Mouse (Mus musculus): ENCODE data around the gene Zfp704.

The Zfp704 gene

DNA sequence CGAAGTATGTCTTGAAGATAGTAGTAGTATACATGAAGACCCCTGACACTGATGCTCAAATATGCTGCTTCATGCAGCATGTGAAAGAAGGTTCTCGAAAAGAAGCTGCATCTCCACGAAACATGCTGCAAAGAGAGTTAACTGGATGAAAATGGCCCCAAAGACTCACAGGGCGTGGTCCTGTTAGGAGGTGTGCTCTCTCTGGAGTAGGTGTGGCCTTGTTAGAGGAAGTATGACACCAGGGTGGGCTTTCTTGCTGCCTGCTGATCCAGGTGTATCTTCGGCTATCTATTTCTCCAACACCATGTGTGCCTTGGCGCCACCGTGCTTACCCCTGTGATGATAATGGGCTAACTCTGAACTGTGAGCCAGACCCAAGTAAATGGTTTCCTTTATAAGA is 90.9 kb downstream of the Zfp704 start:
- no peak for DNase-seq (ENCODE audit: low read depth, low spot score)

DNA sequence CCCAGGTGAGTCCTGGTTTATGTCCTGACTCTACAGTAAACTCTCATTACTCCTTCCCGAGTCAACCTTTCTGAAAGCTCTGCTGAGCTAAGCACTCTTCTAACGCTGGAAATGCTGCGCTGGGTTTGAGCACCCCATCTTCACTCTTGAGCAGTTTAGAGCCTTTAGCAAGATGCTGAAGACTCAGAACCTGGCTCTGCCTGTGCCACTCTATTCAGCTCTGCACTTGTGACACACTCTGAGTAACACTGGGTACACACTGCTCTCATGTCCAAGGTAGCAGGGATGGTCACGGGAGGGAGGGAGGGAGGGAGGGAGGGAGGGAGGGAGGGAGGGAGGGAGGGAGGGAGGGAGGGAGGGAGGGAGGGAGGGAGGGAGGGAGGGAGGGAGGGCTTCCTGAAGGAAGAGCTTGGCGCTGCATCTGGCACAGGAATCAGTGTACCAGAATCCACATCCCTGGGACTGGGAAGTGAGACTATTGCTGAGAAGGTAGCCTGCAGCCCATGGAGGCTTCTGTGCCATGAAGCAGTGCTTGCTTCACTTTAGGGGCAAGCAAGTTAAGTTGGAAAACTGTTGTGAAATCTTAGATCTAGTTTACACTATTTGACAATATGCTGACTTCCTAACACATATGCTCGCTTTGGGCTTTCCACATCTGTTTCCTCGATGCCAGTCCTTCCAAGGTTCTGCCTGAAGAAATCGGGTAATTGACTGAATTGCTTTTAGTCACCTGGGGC is 93.6 kb downstream of the Zfp704 start:
- DNase-seq (ENCODE audit: low read depth, low spot score): no peak

DNA sequence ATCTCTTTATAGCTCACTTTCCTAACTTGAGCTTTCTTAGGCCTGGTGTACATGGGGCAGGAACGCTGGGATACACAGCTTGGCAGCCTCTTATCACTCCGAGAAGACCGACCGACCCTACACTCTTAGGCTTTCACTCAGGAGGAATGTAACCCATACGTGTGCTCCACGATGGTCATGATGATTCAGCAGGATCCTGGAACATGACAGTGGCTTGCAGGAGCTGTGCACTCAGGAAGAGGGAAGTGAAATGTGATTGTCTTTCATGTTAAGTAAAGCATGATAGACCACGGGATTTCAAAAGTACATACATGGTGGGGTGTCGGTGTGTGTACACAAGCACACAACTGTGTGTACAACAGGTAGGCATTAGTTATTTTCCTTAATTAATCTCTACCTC is 94.4 kb downstream of the Zfp704 start:
- DNase-seq (ENCODE audit: low read depth, low spot score): no peak

DNA sequence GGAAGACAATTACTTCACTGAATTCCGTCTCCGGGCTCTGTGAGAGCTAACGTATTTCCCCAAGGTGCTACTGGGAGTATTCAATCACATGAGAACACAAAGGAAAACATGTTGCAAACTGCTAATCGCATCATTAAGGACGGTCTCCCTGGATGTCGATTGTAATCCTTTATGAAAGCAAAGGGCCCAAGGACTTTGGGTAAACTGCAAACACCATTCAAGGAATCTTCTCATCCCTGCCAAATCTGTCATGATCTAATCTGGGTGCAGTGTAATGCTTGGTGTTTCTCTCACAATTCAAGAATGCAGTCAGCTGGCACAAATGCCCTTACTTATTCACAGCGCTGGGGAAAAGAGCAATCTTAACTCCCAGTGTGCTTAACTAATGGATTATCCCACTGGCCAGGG is 96.2 kb downstream of the Zfp704 start:
- DNase-seq (ENCODE audit: low read depth, low spot score): no peak

DNA sequence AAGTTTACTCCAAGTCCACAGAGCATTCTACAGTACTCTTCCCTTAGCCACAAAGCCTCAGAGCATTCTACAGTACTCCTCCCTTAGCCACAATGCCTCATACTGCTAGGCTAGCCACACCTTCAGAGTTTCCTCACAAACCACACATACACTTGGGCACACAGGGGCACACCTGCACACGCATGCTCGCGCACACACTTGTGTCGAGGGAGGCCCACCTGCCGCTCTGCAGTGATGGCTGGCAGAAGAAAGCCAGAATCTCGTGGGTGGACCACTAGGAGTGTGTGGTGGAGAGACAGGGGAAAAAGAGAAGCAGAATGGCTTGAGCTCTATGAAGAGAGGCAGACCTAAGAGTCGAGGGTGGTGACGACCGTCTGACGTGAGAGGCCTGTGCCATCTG is 97.7 kb downstream of the Zfp704 start:
- DNase-seq (ENCODE audit: low read depth, low spot score): no peak

DNA sequence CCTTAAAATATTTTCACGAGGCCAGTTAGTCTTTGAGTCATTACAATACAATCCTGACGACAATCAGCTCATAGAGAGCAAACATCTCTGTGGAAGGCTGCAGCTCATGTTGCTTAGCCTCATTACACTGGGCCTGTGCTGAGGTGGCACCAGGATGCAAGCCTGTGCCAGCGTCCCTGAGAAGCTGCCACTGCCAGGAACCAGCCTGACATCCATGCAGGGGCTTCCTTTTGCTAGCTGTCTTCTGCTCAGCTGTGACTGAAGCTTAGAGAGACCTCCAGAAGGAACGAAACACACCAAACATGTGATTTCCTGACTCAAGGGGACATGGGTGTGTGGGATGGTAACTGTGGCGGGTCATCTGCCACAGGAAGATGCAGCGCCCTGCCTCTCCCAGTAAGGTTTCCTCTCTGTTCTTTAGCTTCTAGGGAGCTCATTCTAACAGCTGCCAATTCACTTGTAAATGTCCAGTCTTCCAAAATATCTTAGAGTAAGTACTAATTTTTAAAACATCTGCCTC is 104.1 kb downstream of the Zfp704 start:
- no peak for DNase-seq (ENCODE audit: low read depth, low spot score)

DNA sequence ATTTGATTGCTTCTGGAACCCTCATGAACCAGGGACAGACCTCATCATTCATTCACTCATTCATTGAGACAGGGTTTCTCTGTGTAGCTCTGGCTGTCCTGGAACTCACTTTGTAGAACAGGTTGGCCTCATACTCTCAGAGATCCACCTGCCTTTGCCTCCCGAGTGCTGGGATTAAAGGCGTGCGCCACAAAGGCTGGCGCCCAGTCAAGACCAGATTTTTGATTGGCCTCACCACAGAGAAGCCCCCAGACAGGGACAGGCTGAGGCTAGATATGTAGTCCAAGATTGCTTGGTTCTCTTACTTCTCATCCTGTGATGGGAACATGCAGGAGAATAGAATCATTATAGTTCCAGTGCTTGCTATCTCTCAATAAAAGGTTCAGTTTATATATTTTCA is 105.5 kb downstream of the Zfp704 start:
- DNase-seq (ENCODE audit: low read depth, low spot score): no peak

DNA sequence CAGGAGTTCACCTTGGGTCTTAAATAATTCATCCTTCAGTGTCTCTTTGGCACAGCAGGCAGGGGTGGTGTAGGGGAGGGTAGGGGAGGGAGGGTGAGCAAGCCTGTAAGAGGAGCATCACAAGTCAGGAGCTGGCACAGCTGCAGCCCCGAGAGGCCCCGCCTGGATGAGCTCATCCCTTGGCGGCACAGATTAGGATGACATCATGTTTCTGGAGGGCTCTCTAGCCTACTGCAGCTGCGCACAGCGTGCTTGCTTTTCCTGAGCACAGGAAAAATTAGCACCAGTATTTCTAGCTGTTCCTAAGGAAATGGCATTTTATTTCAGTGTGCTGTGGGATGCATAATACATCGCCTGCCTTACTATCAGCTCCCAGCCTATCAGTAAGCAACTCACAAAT is 109.2 kb downstream of the Zfp704 start:
- peak; percentile 57 for DNase-seq (ENCODE audit: low read depth, low spot score)

DNA sequence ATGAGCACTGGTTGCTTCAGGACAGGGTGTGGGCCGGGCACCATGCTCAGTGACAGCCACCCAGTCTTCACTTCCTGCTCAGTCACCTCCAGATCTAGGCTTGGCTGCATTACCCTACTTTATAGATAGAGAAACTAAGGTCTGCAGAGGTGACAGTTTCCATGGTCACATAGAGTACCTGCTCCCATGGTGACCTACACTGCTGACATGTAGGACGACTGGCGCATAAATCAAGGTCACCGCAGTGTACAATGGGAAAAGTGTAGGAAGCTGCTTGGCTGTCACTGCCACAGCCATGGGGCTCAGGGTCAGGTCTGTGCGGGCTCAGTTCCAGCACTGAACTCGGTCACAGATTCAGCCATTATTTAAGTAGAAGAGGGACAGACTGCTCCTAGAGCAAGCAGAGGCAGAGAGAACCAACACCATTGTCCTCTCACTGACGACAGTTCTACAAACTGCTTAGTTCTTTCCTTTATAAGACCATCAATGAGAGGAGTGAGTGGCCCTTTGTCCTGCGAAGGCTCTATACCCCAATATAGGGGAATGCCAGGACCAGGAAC is 109.8 kb downstream of the Zfp704 start:
- DNase-seq (ENCODE audit: low read depth, low spot score): no peak

DNA sequence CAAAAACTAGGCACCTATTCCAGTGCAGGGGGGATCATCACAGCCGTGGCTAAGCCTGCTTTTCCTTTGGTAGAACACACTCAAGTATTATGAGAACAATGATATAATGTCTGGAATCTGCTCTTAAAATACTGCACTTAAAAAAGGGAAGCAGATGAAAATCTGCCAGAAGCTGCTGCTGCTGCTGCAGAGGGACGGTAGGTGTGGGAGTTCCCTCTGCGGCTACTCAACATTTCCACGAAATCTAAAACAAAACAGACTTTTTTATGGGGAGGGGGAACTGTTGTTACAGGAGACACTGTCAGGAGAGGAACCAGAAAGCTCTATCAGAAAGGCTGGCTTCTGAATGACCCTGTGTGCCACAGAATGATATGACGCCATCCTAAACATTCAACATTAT is 110.4 kb downstream of the Zfp704 start:
- DNase-seq (ENCODE audit: low read depth, low spot score): no peak

DNA sequence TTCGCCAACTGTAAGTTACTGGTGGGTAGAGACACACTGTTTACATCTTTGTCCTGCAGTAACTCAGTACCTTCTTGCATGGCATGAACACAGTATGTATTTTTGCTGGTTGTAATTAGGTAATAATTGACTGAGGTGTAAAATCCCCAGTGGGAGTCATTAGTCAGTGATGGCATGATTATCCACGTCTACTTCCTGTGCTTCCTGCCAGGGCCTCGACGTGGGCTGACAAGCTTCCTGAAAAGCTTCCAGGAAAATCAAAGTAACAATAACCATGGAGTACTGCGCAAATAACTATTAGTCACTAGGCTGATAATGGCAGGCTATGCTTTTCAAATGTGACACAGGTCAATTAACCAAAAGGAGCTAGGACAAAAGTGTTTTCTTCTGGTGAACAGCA is 112.6 kb downstream of the Zfp704 start:
- no peak for DNase-seq (ENCODE audit: low read depth, low spot score)

DNA sequence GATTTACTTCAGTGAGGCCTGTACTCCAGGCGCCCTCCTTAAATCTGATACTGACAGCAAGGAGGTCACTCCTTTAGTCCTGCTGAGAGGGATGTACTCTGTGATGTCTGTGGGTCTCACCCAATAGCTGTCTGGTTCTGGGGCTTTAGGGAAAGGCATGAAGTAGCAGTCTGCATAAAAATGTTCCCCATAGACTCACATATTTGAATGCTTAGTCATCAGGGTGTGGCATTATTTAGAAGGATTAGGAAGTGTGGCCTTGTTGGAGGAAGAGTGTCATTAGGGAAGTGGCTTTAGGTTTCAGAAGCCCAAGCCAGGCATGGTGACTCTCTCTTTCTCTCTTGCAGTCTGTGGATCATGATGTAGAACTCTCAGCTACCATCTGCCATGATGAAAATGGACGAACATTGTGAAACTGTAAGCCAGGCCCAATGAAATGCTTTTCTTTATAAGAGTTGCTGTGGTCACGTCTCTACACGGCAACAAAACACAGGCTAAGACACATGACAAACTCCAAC is 118.1 kb downstream of the Zfp704 start:
- no peak for DNase-seq (ENCODE audit: low read depth, low spot score)

DNA sequence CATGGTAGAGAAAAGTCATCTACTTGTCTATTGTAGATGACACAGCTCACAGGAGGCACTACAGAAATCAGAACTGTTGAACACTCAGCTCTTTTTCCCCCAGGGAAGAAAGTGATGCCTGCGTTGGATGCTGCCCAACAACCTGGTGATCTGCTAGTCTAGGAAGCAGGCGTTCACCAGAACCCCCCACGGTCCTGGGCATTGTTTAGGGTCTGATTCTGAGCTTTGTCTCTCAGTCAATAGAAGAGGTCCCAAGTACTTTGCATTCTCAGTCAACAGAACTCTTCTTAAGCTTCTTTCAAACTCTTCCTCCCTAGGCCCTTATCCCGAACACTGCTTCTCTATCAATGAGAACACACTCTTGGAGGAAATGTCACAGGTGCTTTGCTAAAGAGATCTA is 122.2 kb downstream of the Zfp704 start:
- no peak for DNase-seq (ENCODE audit: low read depth, low spot score)

DNA sequence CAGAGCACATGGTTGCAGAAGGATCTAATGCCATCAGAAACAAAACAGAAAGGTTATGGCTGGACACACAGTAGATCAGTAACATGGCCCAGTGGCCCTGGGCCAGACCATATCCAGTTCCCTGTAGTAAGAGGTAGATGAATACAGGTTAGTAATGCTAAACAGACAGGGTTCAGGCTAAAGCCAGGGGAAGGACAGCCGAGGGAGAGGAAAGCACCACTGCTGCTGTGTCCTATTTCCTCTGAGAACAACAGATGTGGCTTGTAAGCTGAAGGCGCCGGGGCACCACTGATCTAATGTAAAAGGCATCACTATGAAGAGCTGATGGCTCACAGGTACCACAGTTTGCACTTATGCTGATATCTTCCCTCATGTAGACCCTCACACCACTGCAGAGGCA is 124.4 kb downstream of the Zfp704 start:
- no peak for DNase-seq (ENCODE audit: low read depth, low spot score)

DNA sequence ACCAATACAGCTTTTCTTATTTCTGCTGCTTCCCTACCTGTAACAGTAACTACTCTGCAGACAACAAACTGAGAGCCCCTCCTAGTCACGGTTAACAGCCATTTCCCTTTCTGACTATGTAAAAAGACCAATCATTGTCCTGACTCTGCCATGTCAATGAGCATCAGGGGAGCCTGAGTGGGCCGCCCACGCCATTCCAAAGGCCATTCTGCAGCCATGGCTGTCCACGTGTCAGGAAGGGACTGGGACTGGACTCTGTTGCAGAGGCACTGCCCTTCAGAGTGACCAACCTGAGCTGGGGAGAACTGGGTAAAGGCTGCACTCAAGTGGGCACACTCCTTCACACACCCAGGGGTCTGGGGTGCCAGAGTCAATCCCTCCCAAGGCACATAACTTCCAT is 127.9 kb downstream of the Zfp704 start:
- DNase-seq (ENCODE audit: low read depth, low spot score): no peak

DNA sequence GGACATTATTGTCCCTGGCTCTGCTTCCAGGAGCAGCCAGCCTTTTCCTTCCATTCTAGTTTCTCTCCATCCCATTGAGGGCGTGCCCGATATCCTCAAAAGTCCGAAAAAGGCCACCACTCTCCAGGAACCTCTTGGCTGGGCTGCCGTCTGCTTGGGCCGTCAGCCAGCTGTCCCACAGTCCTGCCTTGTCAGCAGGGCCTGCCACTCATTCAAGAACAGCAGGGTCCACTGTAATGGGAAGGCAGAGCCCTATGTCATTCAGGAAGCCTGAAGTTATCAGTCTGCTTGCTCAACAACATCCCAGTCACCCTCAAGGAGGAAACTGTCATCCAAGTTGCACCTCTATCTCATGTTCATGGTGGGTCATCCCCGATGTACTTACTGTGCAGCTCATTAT is 128.5 kb downstream of the Zfp704 start:
- no peak for DNase-seq (ENCODE audit: low read depth, low spot score)

DNA sequence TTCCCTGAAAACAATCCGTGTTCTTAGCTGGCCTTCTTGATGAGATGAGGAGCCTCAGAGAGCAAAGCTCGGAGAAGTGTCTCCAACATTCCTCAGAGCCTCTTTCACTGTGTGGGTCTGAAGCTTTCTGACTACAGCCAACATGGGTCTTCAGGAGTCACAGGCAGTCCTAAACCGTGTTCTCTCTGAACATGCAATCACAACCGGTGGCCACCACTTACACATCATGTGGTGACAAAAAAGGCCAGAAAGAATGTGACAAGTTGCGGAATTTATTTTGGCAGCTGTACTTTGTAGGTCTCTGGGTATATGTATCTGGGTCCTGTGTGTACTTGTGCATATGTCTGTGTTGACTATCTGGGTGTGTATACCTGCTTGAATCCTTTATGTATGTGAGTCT is 128.9 kb downstream of the Zfp704 start:
- DNase-seq (ENCODE audit: low read depth, low spot score): no peak

DNA sequence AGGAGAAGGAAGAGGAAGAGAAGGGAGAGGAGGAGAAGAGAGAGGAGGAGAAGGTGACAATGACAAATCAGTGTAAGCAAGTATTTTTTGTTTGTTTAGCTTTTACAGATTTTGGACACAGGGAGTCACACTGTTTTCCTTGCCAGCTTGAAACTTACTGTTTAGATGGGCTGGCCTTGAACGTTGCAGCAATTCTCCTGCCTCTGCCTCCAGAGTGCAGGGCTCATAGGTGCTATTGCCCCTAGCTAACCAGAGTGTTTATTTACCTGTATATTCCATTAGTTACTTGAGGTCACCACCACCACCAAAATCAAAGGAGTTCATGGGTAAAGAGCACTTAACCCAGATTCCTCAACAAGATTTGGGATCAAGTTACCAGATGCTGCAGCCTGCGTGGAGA is 132.5 kb downstream of the Zfp704 start:
- no peak for DNase-seq (ENCODE audit: low read depth, low spot score)

DNA sequence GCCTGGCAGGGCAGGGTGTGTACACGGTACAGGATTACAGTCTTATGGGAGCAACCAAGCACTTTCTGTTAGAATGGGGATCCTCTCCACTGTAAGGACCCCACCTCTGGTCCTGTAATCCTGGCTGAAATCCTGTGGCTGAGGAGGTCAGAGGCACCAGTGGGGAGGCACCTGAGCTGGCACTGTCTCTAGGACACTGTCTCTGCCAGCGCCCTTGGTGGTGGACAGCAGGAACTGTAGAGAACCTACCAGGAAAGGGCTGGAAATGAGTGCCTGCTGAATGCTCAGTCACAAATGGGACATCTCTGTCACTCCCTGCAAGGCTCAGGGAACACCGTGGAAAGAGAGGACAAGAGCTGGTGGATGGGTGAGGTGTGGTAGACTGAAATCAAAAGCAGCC is 133.5 kb downstream of the Zfp704 start:
- DNase-seq (ENCODE audit: low read depth, low spot score): no peak

DNA sequence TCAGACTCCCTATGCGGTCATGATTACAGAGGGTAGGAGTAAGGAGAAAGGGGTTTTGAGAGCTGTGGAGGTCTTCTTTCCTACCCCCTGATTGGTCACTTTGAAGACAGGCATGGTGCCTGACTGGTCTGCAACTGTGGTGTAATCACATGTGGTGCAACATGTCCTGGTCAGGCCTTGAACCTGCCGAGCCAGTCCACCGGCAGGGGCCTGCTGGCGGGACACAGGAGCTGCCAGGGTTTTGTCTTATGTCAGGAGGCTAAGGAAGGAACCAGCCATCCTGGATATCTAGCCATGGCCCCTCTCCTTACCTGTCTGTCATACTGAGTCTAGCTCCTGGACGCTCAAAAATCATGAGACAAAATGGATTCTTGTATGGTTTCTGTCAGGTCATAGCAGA is 134.4 kb downstream of the Zfp704 start:
- DNase-seq (ENCODE audit: low read depth, low spot score): no peak

DNA sequence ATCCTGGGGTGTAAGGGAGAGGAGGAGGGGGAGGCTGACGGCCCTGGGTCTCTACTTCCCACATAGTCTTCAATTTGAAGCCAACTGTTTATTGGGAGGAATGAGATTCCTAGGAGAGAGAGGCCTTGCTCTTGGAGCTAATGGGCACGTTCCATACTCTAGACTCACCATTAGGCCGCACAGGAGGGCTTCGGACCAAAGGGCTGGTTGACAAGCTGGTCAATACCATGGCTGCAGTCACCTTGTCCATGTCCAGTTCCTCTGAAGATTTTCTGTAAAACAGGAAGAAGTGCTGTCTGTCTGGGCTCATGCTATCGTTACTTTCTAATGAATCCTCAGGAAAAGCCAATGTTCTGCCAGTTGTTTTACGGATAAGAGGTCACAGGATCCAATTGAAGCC is 135.6 kb downstream of the Zfp704 start:
- no peak for DNase-seq (ENCODE audit: low read depth, low spot score)

DNA sequence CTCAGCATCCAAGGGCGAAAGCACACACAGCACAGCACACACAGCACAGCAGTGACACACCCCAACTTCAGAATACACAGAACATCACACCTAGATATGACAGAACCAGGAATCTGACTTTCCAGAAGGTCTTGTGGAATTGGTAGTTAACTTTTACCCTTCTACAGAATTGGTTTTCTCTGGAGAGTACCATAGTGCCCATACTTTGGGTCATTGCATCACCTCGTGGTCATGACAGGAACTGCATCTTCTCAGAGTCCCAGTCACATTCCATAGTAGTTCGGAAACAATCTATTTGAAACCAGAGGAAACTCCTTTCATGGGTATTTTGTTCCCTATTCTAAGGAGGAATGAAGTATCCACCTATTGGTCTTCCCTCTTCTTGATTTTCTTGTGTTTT is 143.6 kb downstream of the Zfp704 start:
- DNase-seq (ENCODE audit: low read depth, low spot score): peak; percentile 22

DNA sequence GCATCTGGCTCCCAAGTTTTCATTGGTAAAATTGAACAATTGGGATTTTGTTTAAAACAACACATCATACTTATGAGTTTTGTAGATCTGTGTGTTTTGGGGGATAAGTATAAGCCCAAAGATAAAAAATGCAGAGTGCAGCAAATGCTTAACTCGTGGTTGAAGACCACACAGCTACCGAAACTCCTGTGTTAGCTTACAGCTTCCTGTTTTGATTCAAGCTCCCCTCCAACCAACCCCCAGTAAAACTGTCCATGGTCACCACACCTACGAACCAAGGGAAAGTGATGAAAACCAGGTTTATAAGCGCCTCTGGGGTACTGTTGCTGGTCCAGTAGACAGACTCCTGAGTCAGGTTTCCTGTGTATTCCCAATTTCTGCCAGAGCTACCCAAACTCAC is 144.2 kb downstream of the Zfp704 start:
- DNase-seq (ENCODE audit: low read depth, low spot score): no peak
